Mouse (Mus musculus): ENCODE measurements around the gene F2r.

DNA sequence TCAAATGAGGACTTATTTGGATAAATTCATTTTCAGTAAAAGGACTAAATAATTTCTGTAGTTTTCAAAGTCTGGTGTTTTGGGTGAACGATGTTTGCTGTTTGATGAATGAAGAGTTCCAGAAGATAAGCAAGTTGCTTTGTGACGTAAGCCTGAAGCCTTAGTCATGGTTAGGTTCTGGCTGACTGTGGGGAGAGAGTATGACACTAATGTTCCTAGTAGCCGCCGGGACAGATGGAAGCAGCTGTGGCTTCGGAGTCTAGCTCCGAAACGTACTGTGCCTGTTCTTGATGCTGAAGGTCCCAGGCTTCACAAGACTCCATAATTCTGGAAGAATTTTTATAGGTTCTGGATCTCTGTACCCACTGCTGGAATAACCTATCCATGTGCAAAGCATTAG is 22.9 kb downstream of the F2r start:
- TF ChIP-seq CTCF (IDR thresholded peaks at IDR 0.05; ENCODE audit: low read depth) (no peak), EP300 (optimal IDR thresholded peaks at IDR 0.05) (no peak)
